8 mouse cellular contexts compared by ENCODE assay signal in the genomic region with DNA sequence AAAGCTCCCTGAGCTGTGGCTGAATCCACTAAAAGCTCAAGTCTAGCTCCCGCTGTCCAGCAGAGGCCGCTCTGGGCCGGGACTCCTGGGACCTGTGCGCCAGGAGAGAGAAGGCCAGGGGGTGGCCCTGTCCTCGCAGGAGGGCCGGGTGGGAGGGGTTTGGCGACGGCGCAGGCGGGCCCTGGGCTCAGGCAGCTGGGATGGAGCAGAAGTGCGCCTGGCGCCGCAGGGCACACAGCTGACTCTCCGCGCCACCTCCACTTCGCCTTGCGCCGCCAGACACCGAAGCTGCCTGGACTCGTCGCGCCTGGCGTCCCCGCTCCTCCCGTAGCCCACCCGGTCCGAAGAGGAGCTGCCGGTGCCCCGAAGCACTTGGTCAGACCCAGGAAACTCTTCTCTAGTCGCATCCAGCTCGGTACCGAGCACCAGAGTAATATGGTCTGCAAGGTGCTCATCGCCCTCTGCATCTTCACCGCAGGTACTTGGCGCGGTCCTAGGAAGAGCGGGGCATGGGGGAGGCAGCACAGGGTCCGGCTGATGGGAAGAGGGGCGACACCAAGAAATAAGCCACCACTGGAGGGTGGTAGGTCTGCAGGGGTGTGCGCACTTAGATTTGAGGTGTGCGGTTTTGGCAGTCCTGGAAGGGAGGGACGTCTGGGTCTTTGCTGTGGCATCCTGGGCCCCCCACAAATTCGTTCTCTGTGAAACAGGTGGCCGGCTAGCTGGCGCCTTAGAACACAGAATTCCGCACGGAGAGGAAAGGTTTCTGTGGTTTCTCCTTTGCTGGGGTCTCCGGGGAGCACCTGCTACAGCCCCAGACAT. TPM values are rescaled to one million over a fixed set of nuclear protein-coding genes. Genes with fewer than 3 reads are reported as not detected.
DNase-seq lines count a peak whose midpoint lies in the region; ATAC-seq lines count a peak whose summit lies in the region.

A gene (plus strand): TSS at position 136 of the 822 bp plus-strand sequence.

- H3K9me3 ChIP-seq in hindbrain, embryonic 12.5 days (replicated peaks), result no peaks in the 10 kb centered on the region

- H3K9ac ChIP-seq in hindbrain, embryonic 12.5 days, result peak within 1 kb of the TSS; percentile 60

- ATAC-seq in hindbrain, embryonic 12.5 days (ENCODE audit: low FRiP score), result peak; percentile 97

- H3K4me2 ChIP-seq in hindbrain, embryonic 12.5 days (replicated peaks), result peak within 1 kb of the TSS; percentile 94

- peak within 1 kb of the TSS; percentile 48 for H3K4me3 ChIP-seq in hindbrain, embryonic 12.5 days

- H3K4me1 ChIP-seq in hindbrain, embryonic 12.5 days, result peaks cover 14% of the 10 kb centered on the region

- no peak within 1 kb of the TSS for H3K27ac ChIP-seq in hindbrain, embryonic 12.5 days

- peaks cover 10% of the 10 kb centered on the region for H3K27me3 ChIP-seq in hindbrain, embryonic 12.5 days

- WGBS in hindbrain, embryonic 12.5 days, result under 1% methylated on average over 45 of the region's 48 CpGs

- no peaks in the 10 kb centered on the region for H3K36me3 ChIP-seq in hindbrain, embryonic 12.5 days

- peak; percentile 67 for DNase-seq in NIH3T3 (ENCODE audit: low read depth)
- DNase-seq in cerebellum, adult 9-11 months, result peak; percentile 37
- DNase-seq in frontal cortex, postnatal 14 days (ENCODE audit: low spot score in 2 of 2), result peak; percentile 51 to 63
- peak; percentile 70 to 85 for DNase-seq in layer of hippocampus, postnatal 14 days (ENCODE audit: low spot score in 2 of 2)
- peak; percentile 88 for DNase-seq in lung, postnatal 10 days
- DNase-seq in retina, adult 2 months (ENCODE audit: low read depth, low spot score), result peak; percentile 48
- DNase-seq in thymus, postnatal 4 days, result peak; percentile 84

RNA-seq across cellular contexts. Expression of the gene that starts here (rescaled TPM):
- 8.0 and 11.3 TPM in 2 replicates for polyA plus RNA-seq in hindbrain, embryonic 12.5 days (2016; fragmentation: Nextera tagmentation; extraction: Ambion mirVana)
- 10 to 100 TPM; 27.7 to 31.3 TPM for total RNA-seq in layer of hippocampus, postnatal 14 days (2021)

Comparison
In these comparisons a context has a peak if more than half of its experiments do, and no peak if none do; other contexts are left out.
1. DNase-seq: peak in every context shown above with its lines; median percentile 88 in lung, postnatal 10 days; 84 in thymus, postnatal 4 days; 78 in layer of hippocampus, postnatal 14 days; 67 in NIH3T3; 57 in frontal cortex, postnatal 14 days; 48 in retina, adult 2 months; 37 in cerebellum, adult 9-11 months.